ENCODE assay signal across 15 mouse cellular contexts in the genomic region with DNA sequence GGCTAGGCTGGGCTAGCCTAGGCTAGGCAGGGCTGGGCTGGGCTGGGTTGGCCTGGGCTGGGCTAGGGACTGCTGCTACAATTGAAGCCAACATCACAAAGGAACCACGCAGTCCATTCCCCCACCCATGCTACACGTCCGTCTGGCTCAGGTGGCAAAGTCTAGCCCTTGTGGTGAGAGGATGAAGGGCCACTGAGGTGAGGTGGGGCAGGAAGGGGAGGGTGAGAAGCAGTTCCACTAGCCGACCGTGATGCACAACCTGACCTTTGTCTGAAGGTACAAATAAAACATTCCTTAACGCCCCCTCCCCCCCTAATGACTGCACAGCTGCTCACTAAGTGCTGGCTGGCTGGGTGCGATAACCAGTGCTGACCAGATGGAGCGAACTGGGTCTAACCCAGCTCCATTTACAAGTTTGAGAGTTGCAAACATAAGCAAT. TPM values are rescaled to one million over a fixed set of nuclear protein-coding genes. Genes with fewer than 3 reads are reported as not detected.
DNase-seq lines count a peak whose midpoint lies in the region; ATAC-seq and TF ChIP-seq lines count a peak whose summit lies in the region.
"Had no signal": no experiment of that assay in that cellular context is flagged by ENCODE, and none has a peak within 500 bp of the region (broad histone marks: within the 10 kb centered on the region; RNA-seq: fewer than 3 reads in every experiment).

No protein-coding gene starts in this region.

- H3K9me3 ChIP-seq in forebrain, postnatal 0 days (ENCODE audit: low read length): no peaks in the 10 kb centered on the region
- H3K9me3 ChIP-seq in forebrain, embryonic 16.5 days (ENCODE audit: control insufficient read depth, low read length): no peaks in the 10 kb centered on the region
- no peaks in the 10 kb centered on the region for H3K9me3 ChIP-seq in midbrain, embryonic 13.5 days
- H3K9me3 ChIP-seq in midbrain, postnatal 0 days (ENCODE audit: low read length): no peaks in the 10 kb centered on the region
- no peaks in the 10 kb centered on the region for H3K9me3 ChIP-seq in kidney, embryonic 15.5 days (replicated peaks)
- H3K9me3 ChIP-seq in stomach, embryonic 16.5 days (replicated peaks; ENCODE audit: control insufficient read depth, low read length): no peaks in the 10 kb centered on the region
- H3K9me3 ChIP-seq: neural tube, embryonic 13.5 days; stomach, embryonic 15.5 days had no signal

- no peaks in the 10 kb centered on the region for H3K4me1 ChIP-seq in forebrain, postnatal 0 days (ENCODE audit: insufficient read depth)
- H3K4me1 ChIP-seq in forebrain, embryonic 16.5 days (replicated peaks; ENCODE audit: control insufficient read depth, insufficient read depth, low read length): no peaks in the 10 kb centered on the region
- peaks cover 2% of the 10 kb centered on the region for H3K4me1 ChIP-seq in midbrain, embryonic 13.5 days (replicated peaks)
- H3K4me1 ChIP-seq in midbrain, postnatal 0 days (ENCODE audit: insufficient read depth, low read length): no peaks in the 10 kb centered on the region
- H3K4me1 ChIP-seq in kidney, embryonic 15.5 days: 0 out of 2 replicates have a peak, but pooled peaks cover 8% of the 10 kb centered on the region
- no peaks in the 10 kb centered on the region for H3K4me1 ChIP-seq in stomach, embryonic 16.5 days (ENCODE audit: control insufficient read depth, insufficient read depth, low read length)
- H3K4me1 ChIP-seq: stomach, embryonic 15.5 days had no signal

- DNase-seq in forebrain, postnatal 0 days: no peak
- DNase-seq in midbrain, postnatal 0 days (ENCODE audit: low spot score): no peak
- no peak for DNase-seq in retina, postnatal 1 day
- no peak for DNase-seq in left cerebral cortex, adult 11 months (ENCODE audit: low spot score)
- DNase-seq: adrenal gland, postnatal 14 days; cerebellum, adult 11-12 months; heart, postnatal 4 days; midbrain, embryonic 14.5 days had no signal

- H3K9ac ChIP-seq in forebrain, postnatal 0 days: no peak overlapping the region
- H3K9ac ChIP-seq in forebrain, embryonic 16.5 days (replicated peaks; ENCODE audit: low read depth, low read length): no peak overlapping the region
- no peak overlapping the region for H3K9ac ChIP-seq in midbrain, embryonic 13.5 days (replicated peaks)
- H3K9ac ChIP-seq in midbrain, postnatal 0 days (replicated peaks; ENCODE audit: low read length, poor library complexity, severe bottlenecking): no peak overlapping the region
- H3K9ac ChIP-seq in kidney, embryonic 15.5 days: no peak overlapping the region
- H3K9ac ChIP-seq in stomach, embryonic 16.5 days (ENCODE audit: low read length): no peak overlapping the region
- H3K9ac ChIP-seq: neural tube, embryonic 13.5 days; stomach, embryonic 15.5 days had no signal

- no peak overlapping the region for H3K27ac ChIP-seq in forebrain, postnatal 0 days (ENCODE audit: low read depth, low read length)
- no peak overlapping the region for H3K27ac ChIP-seq in forebrain, embryonic 16.5 days (ENCODE audit: low read length)
- no peak overlapping the region for H3K27ac ChIP-seq in midbrain, embryonic 13.5 days
- H3K27ac ChIP-seq in midbrain, postnatal 0 days (ENCODE audit: low read depth, low read length): no peak overlapping the region
- no peak overlapping the region for H3K27ac ChIP-seq in kidney, embryonic 15.5 days
- H3K27ac ChIP-seq in stomach, embryonic 16.5 days (ENCODE audit: low read length): no peak overlapping the region
- H3K27ac ChIP-seq: neural tube, embryonic 13.5 days; stomach, embryonic 15.5 days had no signal

- WGBS in forebrain, postnatal 0 days: 67% methylated on average over 8 of the region's 8 CpGs
- WGBS in forebrain, embryonic 16.5 days: 71% methylated on average over 8 of the region's 8 CpGs
- WGBS in midbrain, embryonic 13.5 days: 80% methylated on average over 8 of the region's 8 CpGs
- WGBS in midbrain, postnatal 0 days: 82% methylated on average over 8 of the region's 8 CpGs
- WGBS in kidney, embryonic 15.5 days: 42% methylated on average over 8 of the region's 8 CpGs
- WGBS in stomach, embryonic 16.5 days: 32% methylated on average over 8 of the region's 8 CpGs

- TF ChIP-seq CTCF in forebrain, postnatal 0 days (IDR thresholded peaks at IDR 0.05; ENCODE audit: low read depth): no peak
- TF ChIP-seq CTCF in midbrain, postnatal 0 days (IDR thresholded peaks at IDR 0.05): no peak

- ATAC-seq in forebrain, postnatal 0 days: peak; percentile 92
- ATAC-seq in forebrain, embryonic 16.5 days: no peak; the same call in 1 of the 2 replicates
- ATAC-seq in midbrain, embryonic 13.5 days: 0 out of 2 replicates have a peak, but pooled peaks have one; percentile 30
- no peak for ATAC-seq in midbrain, postnatal 0 days (ENCODE audit: low FRiP score)
- ATAC-seq in kidney, embryonic 15.5 days (replicated peaks; ENCODE audit: low FRiP score): peak; percentile 67; the same call in 1 of the 2 replicates
- peak; percentile 47; the same call in 1 of the 2 replicates for ATAC-seq in stomach, embryonic 16.5 days (ENCODE audit: insufficient read depth, low FRiP score)

- H3K27me3 ChIP-seq in forebrain, postnatal 0 days (ENCODE audit: insufficient read depth, low read length): no peaks in the 10 kb centered on the region
- H3K27me3 ChIP-seq in forebrain, embryonic 16.5 days (replicated peaks; ENCODE audit: control insufficient read depth, insufficient read depth, low read length): no peaks in the 10 kb centered on the region; the same call in 1 of the 2 replicates
- H3K27me3 ChIP-seq in midbrain, embryonic 13.5 days: no peaks in the 10 kb centered on the region
- no peaks in the 10 kb centered on the region for H3K27me3 ChIP-seq in midbrain, postnatal 0 days (ENCODE audit: insufficient read depth, low read length)
- no peaks in the 10 kb centered on the region for H3K27me3 ChIP-seq in kidney, embryonic 15.5 days
- no peaks in the 10 kb centered on the region for H3K27me3 ChIP-seq in stomach, embryonic 16.5 days (ENCODE audit: control insufficient read depth, insufficient read depth, low read length)
- H3K27me3 ChIP-seq: neural tube, embryonic 13.5 days; stomach, embryonic 15.5 days had no signal

- H3K4me3 ChIP-seq in forebrain, postnatal 0 days (ENCODE audit: low read depth, low read length): no peak overlapping the region
- no peak overlapping the region for H3K4me3 ChIP-seq in forebrain, embryonic 16.5 days (replicated peaks; ENCODE audit: low read length)
- H3K4me3 ChIP-seq in midbrain, embryonic 13.5 days (replicated peaks): no peak overlapping the region
- H3K4me3 ChIP-seq in midbrain, postnatal 0 days (ENCODE audit: low read depth, low read length): no peak overlapping the region
- H3K4me3 ChIP-seq in kidney, embryonic 15.5 days (replicated peaks): no peak overlapping the region
- no peak overlapping the region for H3K4me3 ChIP-seq in stomach, embryonic 16.5 days (replicated peaks; ENCODE audit: low read length)
- H3K4me3 ChIP-seq: neural tube, embryonic 13.5 days; stomach, embryonic 15.5 days had no signal

- H3K4me2 ChIP-seq in forebrain, postnatal 0 days (ENCODE audit: low read depth): no peak overlapping the region
- no peak overlapping the region for H3K4me2 ChIP-seq in forebrain, embryonic 16.5 days (ENCODE audit: low read length)
- no peak overlapping the region for H3K4me2 ChIP-seq in midbrain, embryonic 13.5 days (replicated peaks)
- no peak overlapping the region for H3K4me2 ChIP-seq in midbrain, postnatal 0 days (ENCODE audit: low read depth, low read length, poor library complexity, severe bottlenecking)
- no peak overlapping the region for H3K4me2 ChIP-seq in kidney, embryonic 15.5 days
- H3K4me2 ChIP-seq in stomach, embryonic 16.5 days (ENCODE audit: low read depth, low read length): no peak overlapping the region
- H3K4me2 ChIP-seq: neural tube, embryonic 13.5 days; stomach, embryonic 15.5 days had no signal

- H3K36me3 ChIP-seq in forebrain, postnatal 0 days (ENCODE audit: insufficient read depth): no peaks in the 10 kb centered on the region
- no peaks in the 10 kb centered on the region for H3K36me3 ChIP-seq in forebrain, embryonic 16.5 days (ENCODE audit: control insufficient read depth, insufficient read depth)
- no peaks in the 10 kb centered on the region for H3K36me3 ChIP-seq in midbrain, embryonic 13.5 days
- H3K36me3 ChIP-seq in midbrain, postnatal 0 days (ENCODE audit: insufficient read depth, low read length): no peaks in the 10 kb centered on the region
- H3K36me3 ChIP-seq in kidney, embryonic 15.5 days: no peaks in the 10 kb centered on the region
- H3K36me3 ChIP-seq in stomach, embryonic 16.5 days (ENCODE audit: control insufficient read depth, insufficient read depth, low read length): no peaks in the 10 kb centered on the region
- H3K36me3 ChIP-seq: neural tube, embryonic 13.5 days; stomach, embryonic 15.5 days had no signal

RNA-seq across cellular contexts. Expression of gene I0C0044D17Rik, which starts 22.1 kb away (rescaled TPM):
- total RNA-seq in forebrain, postnatal 0 days (2014; rRNA removed): not detected in 2 replicates
- not detected in 2 replicates for polyA plus RNA-seq in forebrain, postnatal 0 days (2015; fragmentation: Nextera tagmentation; extraction: Ambion mirVana)
- polyA plus RNA-seq in forebrain, embryonic 16.5 days (2015; fragmentation: Nextera tagmentation; extraction: Ambion mirVana): not detected in 2 replicates
- not detected in 2 replicates for polyA plus RNA-seq in midbrain, embryonic 13.5 days (2015; fragmentation: Nextera tagmentation; extraction: Ambion mirVana)
- not detected in 2 replicates for total RNA-seq in midbrain, postnatal 0 days (2014; rRNA removed)
- not detected in 2 replicates for polyA plus RNA-seq in midbrain, postnatal 0 days (2015; fragmentation: Nextera tagmentation; extraction: Ambion mirVana)
- polyA plus RNA-seq in kidney, embryonic 15.5 days (2015; fragmentation: Nextera tagmentation; extraction: Ambion mirVana): not detected in 2 replicates
- polyA plus RNA-seq in stomach, embryonic 16.5 days (2015; fragmentation: Nextera tagmentation; extraction: Ambion mirVana): not detected in 2 replicates
- total RNA-seq: adrenal gland, postnatal 14 days; heart, postnatal 4 days had no signal
- polyA plus RNA-seq: liver, embryonic 16.5 days; midbrain, embryonic 14.5 days; neural tube, embryonic 13.5 days; stomach, embryonic 15.5 days had no signal

RNA-seq across cellular contexts. Expression of gene Kank4, which starts 28.4 kb away (rescaled TPM):
- 1.5 and 1.9 TPM in 2 replicates for total RNA-seq in forebrain, postnatal 0 days (2014; rRNA removed)
- polyA plus RNA-seq in forebrain, postnatal 0 days (2015; fragmentation: Nextera tagmentation; extraction: Ambion mirVana): 0.17 and 0.20 TPM in 2 replicates
- 0.29 and 0.46 TPM in 2 replicates for polyA plus RNA-seq in forebrain, embryonic 16.5 days (2015; fragmentation: Nextera tagmentation; extraction: Ambion mirVana)
- polyA plus RNA-seq in midbrain, embryonic 13.5 days (2015; fragmentation: Nextera tagmentation; extraction: Ambion mirVana): 0.19 TPM in 2 replicates
- total RNA-seq in midbrain, postnatal 0 days (2014; rRNA removed): 4.2 and 4.4 TPM in 2 replicates
- polyA plus RNA-seq in midbrain, postnatal 0 days (2015; fragmentation: Nextera tagmentation; extraction: Ambion mirVana): 0.32 and 0.49 TPM in 2 replicates
- 2.0 and 2.1 TPM in 2 replicates for polyA plus RNA-seq in kidney, embryonic 15.5 days (2015; fragmentation: Nextera tagmentation; extraction: Ambion mirVana)
- 1.3 and 1.8 TPM in 2 replicates for polyA plus RNA-seq in stomach, embryonic 16.5 days (2015; fragmentation: Nextera tagmentation; extraction: Ambion mirVana)

Comparison
In these comparisons a context has a peak if more than half of its experiments do, and no peak if none do; other contexts are left out.
1. ATAC-seq: peak in forebrain, postnatal 0 days (single experiment), midbrain, embryonic 13.5 days (single experiment), kidney, embryonic 15.5 days (single experiment) and stomach, embryonic 16.5 days (single experiment); none in forebrain, embryonic 16.5 days (single experiment) and midbrain, postnatal 0 days (single experiment).